13 mouse cellular contexts compared by ENCODE assay signal in the genomic region with DNA sequence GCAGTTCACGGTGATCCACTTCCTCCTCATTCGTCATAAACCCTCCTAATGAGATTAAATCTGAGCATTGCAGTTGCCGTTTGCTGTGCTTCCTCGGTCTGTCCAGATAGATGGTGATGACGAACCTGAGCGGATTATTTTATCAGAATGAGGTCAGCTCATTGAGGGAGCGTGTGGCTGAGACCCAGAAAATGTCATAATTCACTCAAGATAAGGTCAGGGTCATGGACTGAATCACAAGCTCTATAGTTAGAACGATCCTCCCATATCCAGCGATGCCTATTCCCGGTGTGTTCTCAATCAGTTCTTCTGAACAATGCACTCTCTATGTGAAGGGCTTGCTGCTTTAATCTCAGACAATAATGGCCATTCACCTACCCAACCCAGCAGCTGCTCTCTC. TPM values are rescaled to one million over a fixed set of nuclear protein-coding genes. Genes with fewer than 3 reads are reported as not detected.
DNase-seq lines count a peak whose midpoint lies in the region; ATAC-seq lines count a peak whose summit lies in the region.
"Had no signal": no experiment of that assay in that cellular context is flagged by ENCODE, and none has a peak within 500 bp of the region (broad histone marks: within the 10 kb centered on the region; RNA-seq: fewer than 3 reads in every experiment).

No protein-coding gene starts in this region.

- WGBS in midbrain, embryonic 13.5 days, result 38% methylated on average over 10 of the region's 10 CpGs
- 60% methylated on average over 10 of the region's 10 CpGs for WGBS in midbrain, embryonic 11.5 days
- WGBS in forebrain, embryonic 13.5 days, result 26% methylated on average over 10 of the region's 10 CpGs
- WGBS in intestine, embryonic 15.5 days, result 51% methylated on average over 10 of the region's 10 CpGs

- H3K4me2 ChIP-seq in midbrain, embryonic 13.5 days (replicated peaks), result peak overlapping the region; percentile 28
- H3K4me2 ChIP-seq in midbrain, embryonic 11.5 days, result no peak overlapping the region
- peak overlapping the region; percentile 27 for H3K4me2 ChIP-seq in forebrain, embryonic 13.5 days
- 0 out of 2 replicates have a peak overlapping the region, but pooled peaks have one; percentile 3 for H3K4me2 ChIP-seq in intestine, embryonic 15.5 days (replicated peaks)

- peak; percentile 66; the same call in 1 of the 2 replicates for ATAC-seq in midbrain, embryonic 13.5 days
- ATAC-seq in midbrain, embryonic 11.5 days (ENCODE audit: low FRiP score), result no peak
- ATAC-seq in forebrain, embryonic 13.5 days, result peak; percentile 69; the same call in 1 of the 2 replicates
- ATAC-seq in intestine, embryonic 15.5 days, result peak; percentile 47
- ATAC-seq: liver, postnatal 0 days had no signal

- H3K4me3 ChIP-seq in midbrain, embryonic 13.5 days (replicated peaks), result no peak overlapping the region
- H3K4me3 ChIP-seq in midbrain, embryonic 11.5 days (ENCODE audit: low read depth, low read length), result no peak overlapping the region
- no peak overlapping the region for H3K4me3 ChIP-seq in forebrain, embryonic 13.5 days
- no peak overlapping the region for H3K4me3 ChIP-seq in intestine, embryonic 15.5 days (replicated peaks)

- 0 out of 2 replicates have a peak overlapping the region, but pooled peaks have one; percentile 1 for H3K9ac ChIP-seq in midbrain, embryonic 13.5 days (replicated peaks)
- H3K9ac ChIP-seq in midbrain, embryonic 11.5 days (ENCODE audit: low read length), result no peak overlapping the region
- H3K9ac ChIP-seq in forebrain, embryonic 13.5 days, result no peak overlapping the region
- no peak overlapping the region for H3K9ac ChIP-seq in intestine, embryonic 15.5 days
- H3K9ac ChIP-seq: liver, postnatal 0 days had no signal

- peaks cover 8% of the 10 kb centered on the region for H3K4me1 ChIP-seq in midbrain, embryonic 13.5 days (replicated peaks)
- peaks cover 2% of the 10 kb centered on the region; the same call in 1 of the 2 replicates for H3K4me1 ChIP-seq in midbrain, embryonic 11.5 days (ENCODE audit: control insufficient read depth, insufficient read depth, low read length)
- H3K4me1 ChIP-seq in forebrain, embryonic 13.5 days, result peaks cover 8% of the 10 kb centered on the region; the same call in 1 of the 2 replicates
- no peaks in the 10 kb centered on the region for H3K4me1 ChIP-seq in intestine, embryonic 15.5 days (replicated peaks)

- H3K36me3 ChIP-seq in midbrain, embryonic 13.5 days, result no peaks in the 10 kb centered on the region
- H3K36me3 ChIP-seq in midbrain, embryonic 11.5 days (ENCODE audit: control insufficient read depth, insufficient read depth, low read length), result no peaks in the 10 kb centered on the region
- no peaks in the 10 kb centered on the region for H3K36me3 ChIP-seq in forebrain, embryonic 13.5 days (ENCODE audit: poor library complexity, severe bottlenecking)
- no peaks in the 10 kb centered on the region for H3K36me3 ChIP-seq in intestine, embryonic 15.5 days
- H3K36me3 ChIP-seq: G1E had no signal

- no peaks in the 10 kb centered on the region for H3K27me3 ChIP-seq in midbrain, embryonic 13.5 days
- H3K27me3 ChIP-seq in midbrain, embryonic 11.5 days (ENCODE audit: control insufficient read depth, insufficient read depth, low read length), result no peaks in the 10 kb centered on the region
- H3K27me3 ChIP-seq in forebrain, embryonic 13.5 days, result no peaks in the 10 kb centered on the region
- no peaks in the 10 kb centered on the region for H3K27me3 ChIP-seq in intestine, embryonic 15.5 days (replicated peaks)

- no peaks in the 10 kb centered on the region for H3K9me3 ChIP-seq in midbrain, embryonic 13.5 days
- H3K9me3 ChIP-seq in midbrain, embryonic 11.5 days (ENCODE audit: control insufficient read depth, low read length), result no peaks in the 10 kb centered on the region
- 0 out of 2 replicates have a peak, but pooled peaks cover 3% of the 10 kb centered on the region for H3K9me3 ChIP-seq in forebrain, embryonic 13.5 days (replicated peaks)
- no peaks in the 10 kb centered on the region for H3K9me3 ChIP-seq in intestine, embryonic 15.5 days
- H3K9me3 ChIP-seq: G1E had no signal

- no peak overlapping the region for H3K27ac ChIP-seq in midbrain, embryonic 13.5 days
- no peak overlapping the region for H3K27ac ChIP-seq in midbrain, embryonic 11.5 days (ENCODE audit: low read depth, low read length)
- H3K27ac ChIP-seq in forebrain, embryonic 13.5 days, result no peak overlapping the region
- no peak overlapping the region for H3K27ac ChIP-seq in intestine, embryonic 15.5 days

- no peak for DNase-seq in midbrain, embryonic 11.5 days (ENCODE audit: low spot score, missing footprints)
- DNase-seq in retina, postnatal 7 days (ENCODE audit: low read depth, low spot score), result peak; percentile 73
- DNase-seq in gastrocnemius, postnatal 4 days (ENCODE audit: low spot score in 2 of 2), result no peak
- no peak for DNase-seq in ovary, adult 18-20 months (ENCODE audit: low spot score)
- no peak for DNase-seq in lung, postnatal 10 days
- DNase-seq: cerebellum, adult 9-11 months; liver, postnatal 0 days; right cerebral cortex, postnatal 14 days had no signal

RNA-seq across cellular contexts. Expression of gene Cldn24, which starts 34.2 kb away (rescaled TPM):
- not detected in 2 replicates for polyA plus RNA-seq in midbrain, embryonic 13.5 days (2015; fragmentation: Nextera tagmentation; extraction: Ambion mirVana)
- polyA plus RNA-seq in midbrain, embryonic 11.5 days (2014; fragmentation: Nextera tagmentation; extraction: Ambion mirVana), result not detected in 2 replicates
- polyA plus RNA-seq in forebrain, embryonic 13.5 days (2015; fragmentation: Nextera tagmentation; extraction: Ambion mirVana), result not detected in 2 replicates
- polyA plus RNA-seq in intestine, embryonic 15.5 days (2015; fragmentation: Nextera tagmentation; extraction: Ambion mirVana), result not detected in 2 replicates
- total RNA-seq in gastrocnemius, postnatal 4 days (2021), result not detected
- polyA plus RNA-seq: G1E; gonadal fat pad, adult 2 months; liver, postnatal 0 days had no signal

RNA-seq across cellular contexts. Expression of gene Cldn22, which starts 36.6 kb away (rescaled TPM):
- not detected in 2 replicates for polyA plus RNA-seq in midbrain, embryonic 13.5 days (2015; fragmentation: Nextera tagmentation; extraction: Ambion mirVana)
- not detected in 2 replicates for polyA plus RNA-seq in midbrain, embryonic 11.5 days (2014; fragmentation: Nextera tagmentation; extraction: Ambion mirVana)
- not detected in 2 replicates for polyA plus RNA-seq in forebrain, embryonic 13.5 days (2015; fragmentation: Nextera tagmentation; extraction: Ambion mirVana)
- not detected in 2 replicates for polyA plus RNA-seq in intestine, embryonic 15.5 days (2015; fragmentation: Nextera tagmentation; extraction: Ambion mirVana)
- total RNA-seq in gastrocnemius, postnatal 4 days (2021), result under 1 TPM; 0.27 to 0.29 TPM
- polyA plus RNA-seq: G1E; liver, postnatal 0 days had no signal
